In genomic region chr8:72189417-72190214, GRCm38 (mm10) we compare ENCODE assay signal across 9 mouse cellular contexts. TPM values are rescaled to one million over a fixed set of nuclear protein-coding genes. Genes with fewer than 3 reads are reported as not detected.
DNase-seq lines count a peak whose midpoint lies in the region; TF ChIP-seq lines count a peak whose summit lies in the region.
"Had no signal": no experiment of that assay in that cellular context is flagged by ENCODE, and none has a peak within 500 bp of the region (broad histone marks: within the 10 kb centered on the region; RNA-seq: fewer than 3 reads in every experiment).

Hsh2d (plus strand) TSS chr8:72189638.

- H3K36me3 ChIP-seq in thymus, adult 2 months (ENCODE audit: control insufficient read depth, insufficient read depth, low read length), result no peaks in the 10 kb centered on the region

- intact Hi-C loops in heart, postnatal 36 days (cut with DNase I), result no loop called here

- peak; percentile 92 for DNase-seq in heart, adult 11 months
- DNase-seq in heart, postnatal 36 days, result no peak
- peak; percentile 93 for DNase-seq in induced T-regulatory cell, adult 2 months (ENCODE audit: low read depth)
- peak; percentile 68 to 74 for DNase-seq in lung, postnatal 4 days
- peak; percentile 77 for DNase-seq in thymus, adult 2 months
- no peak for DNase-seq in cerebellum, postnatal 36 days
- DNase-seq in adrenal gland, adult 8-10 months, result no peak
- DNase-seq in right cerebral cortex, postnatal 36 days (ENCODE audit: low spot score in 2 of 2), result no peak
- DNase-seq: cerebellum, postnatal 10 days had no signal

- H3K4me3 ChIP-seq in thymus, adult 2 months (ENCODE audit: control insufficient read depth, insufficient read depth, low read length), result peak within 1 kb of the TSS; percentile 92

- WGBS in thymus, adult 2 months, result 12% methylated on average over 12 of the region's 12 CpGs

- TF ChIP-seq CTCF in thymus, adult 2 months (IDR thresholded peaks at IDR 0.05; ENCODE audit: borderline replicate concordance, control insufficient read depth, extremely low read depth, insufficient read depth, low read length, poor library complexity), result peak; percentile 66; the same call in 1 of the 2 replicates

- peak within 1 kb of the TSS; percentile 83 for H3K27ac ChIP-seq in thymus, adult 2 months (ENCODE audit: control insufficient read depth, insufficient read depth, low read length)

- peaks cover 9% of the 10 kb centered on the region for H3K4me1 ChIP-seq in thymus, adult 2 months (replicated peaks; ENCODE audit: control insufficient read depth, insufficient read depth, low read length)

- TF ChIP-seq POLR2A in thymus, adult 2 months (IDR thresholded peaks at IDR 0.05; ENCODE audit: control insufficient read depth, extremely low read depth, insufficient read depth, low read length, poor library complexity), result 0 out of 2 replicates have a peak, but pooled peaks have one; percentile 34

- H3K27me3 ChIP-seq in thymus, adult 2 months (ENCODE audit: control insufficient read depth, insufficient read depth, low read length), result no peaks in the 10 kb centered on the region

RNA-seq across cellular contexts. Expression of gene Hsh2d, which starts in this region (rescaled TPM):
- not detected for total RNA-seq in heart, postnatal 36 days (2021)
- polyA plus RNA-seq in thymus, adult 2 months (2012; rRNA removed), result 11.9 and 13.2 TPM in 2 replicates
- under 1 TPM in 1 of 4 experiments, not detected in 3; 0.16 TPM for total RNA-seq in adrenal gland, adult 8-10 months (2022)

Comparison
In these comparisons a context has a peak if more than half of its experiments do, and no peak if none do; other contexts are left out.
1. DNase-seq: peak in heart, adult 11 months (single experiment), induced T-regulatory cell, adult 2 months (single experiment), lung, postnatal 4 days (2 of 2) and thymus, adult 2 months (single experiment); none in heart, postnatal 36 days (0 of 2), cerebellum, postnatal 36 days (0 of 2), adrenal gland, adult 8-10 months (single experiment) and right cerebral cortex, postnatal 36 days (0 of 2).